Mouse (Mus musculus) ES-Bruce4 (cell line): ENCODE data around the gene Zglp1. TPM values are rescaled to one million over a fixed set of nuclear protein-coding genes. Genes with fewer than 3 reads are reported as not detected.
"Not testable (repeated sequence)": the region's sequence is repeated elsewhere in the genome, so short reads cannot be mapped to it uniquely, and the experiment has no call there.

Source experiments
- H3K27ac ChIP-seq: 2 replicates; pipeline ENCODE4 v1.5.1; 2012; ENCODE audit warnings: low read length, inconsistent platforms; ENCODE audit not compliant: insufficient read depth
- H3K27me3 ChIP-seq: 2 replicates; pipeline ENCODE4 v1.6.1; 2012; ENCODE audit warnings: mild to moderate bottlenecking, low read length, inconsistent platforms; ENCODE audit not compliant: control insufficient read depth, poor library complexity, insufficient read depth, severe bottlenecking
- H3K36me3 ChIP-seq: 2 replicates; pipeline ENCODE4 v1.6.1; 2012; ENCODE audit warnings: inconsistent platforms, mild to moderate bottlenecking, low read length, moderate library complexity; ENCODE audit not compliant: control insufficient read depth, poor library complexity, insufficient read depth, severe bottlenecking
- H3K4me1 ChIP-seq: one replicate; pipeline ENCODE4 v1.8.1; 2011; ENCODE audit warnings: low read length; ENCODE audit not compliant: control insufficient read depth, insufficient read depth
- H3K4me3 ChIP-seq: 2 replicates; pipeline ENCODE4 v1.5.1; 2011; ENCODE audit warnings: low read depth, mild to moderate bottlenecking, low read length
- H3K9ac ChIP-seq: 2 replicates; pipeline ENCODE4 v1.6.1; 2012; ENCODE audit warnings: low read depth, mild to moderate bottlenecking, inconsistent platforms; ENCODE audit not compliant: poor library complexity, severe bottlenecking
- H3K9me3 ChIP-seq: replicated peaks from 2 replicates; pipeline ENCODE4 v1.6.1; 2012; ENCODE audit warnings: mild to moderate bottlenecking, low read length, inconsistent platforms; ENCODE audit not compliant: control insufficient read depth, poor library complexity, insufficient read depth, severe bottlenecking
- CTCF ChIP-seq: IDR thresholded peaks from one replicate; pipeline ENCODE4 v1.8.1; 2011; ENCODE audit warnings: low read depth, low read length
- EP300 ChIP-seq: IDR thresholded peaks from 2 replicates; pipeline ENCODE4 v1.6.1; 2011; ENCODE audit warnings: low read depth, low read length; ENCODE audit not compliant: insufficient read depth
- POLR2A ChIP-seq: IDR thresholded peaks from one replicate; pipeline ENCODE4 v1.8.1; 2011; ENCODE audit warnings: low read length; ENCODE audit not compliant: insufficient read depth
- polyA plus RNA-seq: library from polyadenylated mRNA; stranded (reverse); fragments of >200 nt; gene quantifications from 2 replicates; pipeline ENCODE4 v1.2.4, GENCODE M21; 2011; ENCODE audit warnings: low read depth; ENCODE audit not compliant: missing spikeins, insufficient read depth, insufficient read length

Zglp1 gene
- polyA plus RNA-seq, 1 experiment, result not detected

- H3K4me1 ChIP-seq, result no peaks in the 10 kb centered on the region
- H3K9me3 ChIP-seq, result no peaks in the 10 kb centered on the region
- H3K27ac ChIP-seq, result no peak overlapping the region
- no peak overlapping the region for H3K4me3 ChIP-seq
- no peaks in the 10 kb centered on the region for H3K27me3 ChIP-seq
- H3K36me3 ChIP-seq, result peaks cover 37% of the 10 kb centered on the region
- H3K9ac ChIP-seq, result peak overlapping the region; percentile 76; the same call in 1 of the 2 replicates
- TF ChIP-seq POLR2A (no peak), EP300 (no peak), CTCF (no peak)
Observed at GRCm38 (mm10) chr9:21074173-21074572, 7.3 kb upstream of the Zglp1 start.

- Histone ChIP-seq H3K36me3 (peaks cover 27% of the 10 kb centered on the region), H3K27me3 (no peaks in the 10 kb centered on the region), H3K9me3 (no peaks in the 10 kb centered on the region), H3K9ac (peak within 1 kb of the TSS; percentile 76), H3K27ac (peak within 1 kb of the TSS; percentile 44), H3K4me1 (no peaks in the 10 kb centered on the region), H3K4me3 (peak within 1 kb of the TSS; percentile 82)
- TF ChIP-seq POLR2A (peak; percentile 69), CTCF (no peak), EP300 (peak; percentile 50; the same call in 1 of the 2 replicates)
Observed at GRCm38 (mm10) chr9:21073044-21073840, 6.3 kb upstream of the Zglp1 start, which contains the start of the genes Gm49373 and Fdx1l. Gm49373 (minus strand) TSS chr9:21073096. Fdx1l (minus strand) TSS chr9:21073614.

GRCm38 (mm10) chr9:21072641-21073040 is 5.7 kb upstream of the Zglp1 start:
- peak overlapping the region; percentile 33 for H3K27ac ChIP-seq
- H3K4me1 ChIP-seq, result no peaks in the 10 kb centered on the region
- H3K4me3 ChIP-seq, result peak overlapping the region; percentile 82
- H3K9ac ChIP-seq, result peak overlapping the region; percentile 76
- H3K27me3 ChIP-seq, result no peaks in the 10 kb centered on the region
- TF ChIP-seq EP300, result no peak
- TF ChIP-seq CTCF, result no peak
- TF ChIP-seq POLR2A, result no peak
- no peaks in the 10 kb centered on the region for H3K9me3 ChIP-seq
- peaks cover 24% of the 10 kb centered on the region for H3K36me3 ChIP-seq

- TF ChIP-seq CTCF (no peak), POLR2A (no peak), EP300 (no peak)
- H3K36me3 ChIP-seq, result no peaks in the 10 kb centered on the region
- no peak overlapping the region for H3K9ac ChIP-seq
- peak overlapping the region; percentile 20; the same call in 1 of the 2 replicates for H3K27ac ChIP-seq
- no peaks in the 10 kb centered on the region for H3K9me3 ChIP-seq
- H3K4me1 ChIP-seq, result peaks cover 3% of the 10 kb centered on the region
- H3K27me3 ChIP-seq, result no peaks in the 10 kb centered on the region
- no peak overlapping the region for H3K4me3 ChIP-seq
Observed at GRCm38 (mm10) chr9:21062928-21063327, 4.0 kb downstream of the Zglp1 start.

- Histone ChIP-seq H3K9me3 (no peaks in the 10 kb centered on the region), H3K36me3 (no peaks in the 10 kb centered on the region), H3K27me3 (no peaks in the 10 kb centered on the region), H3K9ac (no peak overlapping the region), H3K27ac (no peak overlapping the region), H3K4me3 (no peak overlapping the region), H3K4me1 (no peaks in the 10 kb centered on the region)
- TF ChIP-seq CTCF, result no peak
- TF ChIP-seq POLR2A, result no peak
- TF ChIP-seq EP300, result no peak
Observed at GRCm38 (mm10) chr9:21051578-21051977, 15.3 kb downstream of the Zglp1 start.

GRCm38 (mm10) chr9:21045235-21045634 is 21.7 kb downstream of the Zglp1 start:
- Histone ChIP-seq H3K27ac (no peak overlapping the region), H3K9me3 (no peaks in the 10 kb centered on the region), H3K27me3 (no peaks in the 10 kb centered on the region), H3K4me1 (no peaks in the 10 kb centered on the region), H3K4me3 (no peak overlapping the region), H3K9ac (no peak overlapping the region), H3K36me3 (no peaks in the 10 kb centered on the region)
- TF ChIP-seq POLR2A, result no peak
- TF ChIP-seq EP300, result no peak
- no peak for TF ChIP-seq CTCF

GRCm38 (mm10) chr9:21044785-21045184 is 22.1 kb downstream of the Zglp1 start:
- not testable (repeated sequence) for H3K27ac ChIP-seq, H3K36me3 ChIP-seq

More at GRCm38 (mm10) chr9:21044785-21045184, 22.1 kb downstream of the Zglp1 start:
- H3K9me3 ChIP-seq, H3K9ac ChIP-seq, H3K4me3 ChIP-seq, H3K4me1 ChIP-seq, H3K27me3 ChIP-seq: not testable (repeated sequence)
